Mouse (Mus musculus): ENCODE results near the gene Gm498. TPM values are rescaled to one million over a fixed set of nuclear protein-coding genes. Genes with fewer than 3 reads are reported as not detected.

Gene Gm498
- 2.3 and 3.1 TPM in 2 replicates for polyA plus RNA-seq (2012; rRNA removed)

DNA sequence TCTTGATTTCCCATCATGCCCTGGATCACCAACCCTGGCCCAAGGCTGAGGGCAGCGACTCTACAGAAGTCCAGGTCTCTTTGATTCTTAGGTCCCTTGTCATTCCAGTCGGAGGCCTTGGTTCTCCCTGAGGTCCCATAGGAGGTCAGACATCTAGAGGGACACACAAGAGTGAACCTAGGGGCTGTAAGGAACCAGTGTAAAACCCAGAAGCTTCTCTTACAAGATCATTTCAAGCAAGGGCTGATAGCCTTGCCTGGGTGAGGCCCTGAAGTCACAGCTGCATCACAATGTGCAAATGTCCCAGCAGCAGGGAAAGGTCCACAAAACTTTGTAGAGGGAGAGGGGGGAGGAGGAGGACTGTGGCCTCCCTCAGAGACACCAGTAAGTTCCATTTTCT, at the start of gene Gm498:
Gm498 (plus strand) TSS at position 301 of the 400 bp plus-strand sequence.
- no peak for DNase-seq (ENCODE audit: low read depth)

DNA sequence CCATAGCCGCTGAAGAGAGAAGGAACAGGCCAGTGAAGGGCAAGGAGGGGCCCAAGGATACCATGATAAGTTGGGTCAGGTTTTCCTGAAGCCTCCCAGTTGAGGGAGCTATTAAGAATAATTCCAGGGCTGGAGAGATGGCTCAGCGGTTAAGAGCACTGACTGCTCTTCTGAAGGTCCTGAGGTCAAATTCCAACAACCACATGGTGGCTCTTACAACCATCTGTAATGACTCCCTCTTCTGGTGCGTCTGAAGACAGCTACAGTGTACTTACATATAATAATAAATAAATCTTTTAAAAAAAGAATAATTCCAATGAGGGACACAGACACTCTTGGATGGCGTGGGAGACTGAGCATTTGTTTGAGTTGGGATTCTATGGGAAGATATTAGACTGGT, 47.4 kb upstream of the Gm498 start:
- DNase-seq (ENCODE audit: low read depth), result no peak

DNA sequence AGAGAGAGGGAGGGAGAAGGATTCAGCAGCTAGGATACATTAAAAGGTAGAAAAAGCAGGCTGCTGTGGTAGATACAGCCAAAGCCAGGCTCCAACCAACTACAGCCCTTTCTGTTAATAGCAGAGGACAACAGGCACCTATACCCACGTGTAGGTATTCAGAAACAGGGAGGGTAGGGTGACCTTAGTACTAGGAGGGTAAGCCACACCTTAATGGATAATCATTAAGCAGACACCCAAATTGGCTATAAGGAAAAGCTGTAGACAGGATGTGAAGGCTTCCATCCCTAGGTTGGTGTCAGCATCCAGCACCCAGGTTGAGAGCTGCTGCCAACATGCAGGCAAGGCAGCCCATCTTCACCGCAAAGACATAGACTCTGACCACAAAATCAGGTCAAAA, 45.4 kb upstream of the Gm498 start:
- DNase-seq (ENCODE audit: low read depth), result no peak

DNA sequence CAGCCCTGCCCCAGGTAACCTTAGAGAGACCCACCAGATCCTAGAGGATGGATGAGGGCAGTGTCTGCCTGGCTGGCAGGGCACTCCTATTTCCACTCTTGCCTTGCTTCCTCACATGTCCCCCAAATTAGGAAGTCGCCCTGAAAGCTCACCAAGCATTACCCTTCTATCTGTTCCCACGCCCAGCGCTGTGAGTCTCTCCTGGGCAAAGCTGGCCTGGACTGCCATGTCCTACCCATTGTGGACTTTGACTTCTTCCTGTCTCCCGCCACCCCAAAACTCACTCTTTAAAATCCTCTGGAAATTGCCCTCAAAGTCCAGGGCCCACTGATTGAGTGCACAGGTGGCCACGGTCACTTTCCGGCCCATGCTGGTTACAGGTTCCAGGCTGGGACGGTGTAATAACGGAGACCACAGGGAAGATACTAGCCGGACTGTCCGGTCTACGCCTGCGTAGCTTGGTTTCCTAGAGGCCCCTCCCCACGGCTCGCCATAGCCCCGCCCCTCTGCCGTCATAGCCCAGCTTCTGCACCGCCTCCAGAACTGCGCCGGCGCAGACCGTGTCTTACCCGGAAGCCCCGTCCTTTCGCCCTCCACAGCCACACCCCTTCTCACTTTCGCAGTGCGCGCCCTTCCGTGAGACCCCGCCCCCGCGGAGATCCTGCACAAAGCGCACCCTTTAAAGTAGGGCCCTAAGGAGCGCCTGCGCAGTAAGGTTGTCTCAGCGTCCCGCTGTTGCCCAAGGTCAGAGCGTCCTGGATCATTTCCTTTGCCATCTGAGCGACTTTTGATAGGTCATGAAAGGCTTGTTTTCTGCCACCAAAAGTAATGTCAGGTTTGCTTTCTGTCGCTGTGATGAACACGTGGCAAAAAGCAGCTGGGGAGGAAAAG, 44.0 kb upstream of the Gm498 start, which contains the start of the genes Nadsyn1 and Dhcr7:
Nadsyn1 (minus strand) TSS at position 475 of the 891 bp plus-strand sequence.
Dhcr7 (plus strand) TSS at position 771 of the 891 bp plus-strand sequence.
- no peak for DNase-seq (ENCODE audit: low read depth)

DNA sequence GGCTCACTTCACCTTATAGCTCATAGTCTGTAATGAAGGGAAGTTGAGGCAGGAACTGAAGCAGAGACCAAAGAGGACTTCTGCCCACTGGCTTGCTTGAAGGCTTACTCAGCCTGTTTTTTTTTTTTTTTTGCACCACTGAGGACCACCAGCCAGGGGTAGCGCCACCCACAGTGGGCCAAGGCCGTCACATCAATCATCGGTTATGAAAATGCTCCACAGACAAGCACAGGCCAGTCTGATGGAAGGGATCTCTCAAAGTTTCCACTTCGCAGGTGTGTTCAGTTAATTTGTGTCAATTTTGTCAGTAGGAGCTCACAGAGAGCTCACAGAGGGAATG, 43.4 kb upstream of the Gm498 start:
- no peak for DNase-seq (ENCODE audit: low read depth)

DNA sequence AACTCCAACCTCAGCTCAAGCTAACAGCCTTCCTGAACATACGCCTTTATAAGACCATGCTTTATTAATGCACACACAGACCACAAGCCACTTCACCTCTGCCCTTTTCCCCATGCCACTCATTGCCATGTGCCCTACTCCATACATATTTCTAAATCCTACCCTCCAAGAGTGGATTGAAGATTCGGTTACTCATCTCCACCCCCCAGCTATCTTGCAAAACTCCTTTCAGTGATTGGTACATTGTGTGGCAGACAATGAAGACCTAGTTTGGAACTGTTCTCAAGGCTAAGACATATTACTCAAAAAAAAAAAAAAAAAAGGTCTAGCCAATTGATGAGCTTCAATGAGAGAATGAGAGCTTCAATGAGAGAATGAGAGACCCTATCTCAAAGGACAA, 39.7 kb upstream of the Gm498 start:
- no peak for DNase-seq (ENCODE audit: low read depth)

DNA sequence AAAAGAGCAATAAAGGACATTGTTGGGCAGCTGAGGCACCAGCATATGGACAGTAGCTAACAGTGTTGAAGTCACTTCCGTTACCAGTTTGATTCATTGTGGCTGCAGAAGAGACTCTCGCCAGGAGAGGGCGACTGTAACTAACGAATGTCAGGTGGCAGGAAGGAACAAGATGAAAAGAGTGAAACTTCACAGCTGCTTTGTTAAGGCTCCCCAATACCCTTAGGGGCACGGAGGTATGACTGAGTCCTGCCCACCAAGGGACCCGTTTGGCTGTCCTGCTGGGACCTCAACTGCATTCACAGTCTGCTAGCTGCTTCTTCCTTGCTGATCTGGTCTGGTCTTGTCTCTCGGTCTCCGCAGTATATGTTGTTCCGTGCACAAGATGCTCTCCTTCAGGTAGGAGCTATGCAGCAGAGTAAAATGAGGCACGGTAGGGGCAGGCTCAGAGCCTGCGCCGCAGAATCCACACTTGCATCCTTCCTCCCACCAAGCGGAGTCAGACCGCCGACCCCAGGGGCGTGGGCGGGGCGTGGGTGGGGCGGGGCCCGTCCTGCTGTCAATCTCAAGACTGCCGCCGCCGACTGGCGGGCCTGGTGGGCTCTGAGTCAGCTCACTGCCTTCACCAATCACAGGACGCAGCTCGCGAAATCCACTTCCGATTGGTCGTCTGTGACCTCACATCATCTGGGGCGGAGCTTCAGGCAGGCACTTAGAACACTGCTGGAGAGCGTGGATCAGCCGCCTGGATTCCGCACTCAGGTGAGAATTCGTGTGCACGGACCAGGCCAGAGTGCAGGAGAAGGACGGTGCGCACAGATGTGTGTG, 36.9 kb upstream of the Gm498 start:
- no peak for DNase-seq (ENCODE audit: low read depth)

DNA sequence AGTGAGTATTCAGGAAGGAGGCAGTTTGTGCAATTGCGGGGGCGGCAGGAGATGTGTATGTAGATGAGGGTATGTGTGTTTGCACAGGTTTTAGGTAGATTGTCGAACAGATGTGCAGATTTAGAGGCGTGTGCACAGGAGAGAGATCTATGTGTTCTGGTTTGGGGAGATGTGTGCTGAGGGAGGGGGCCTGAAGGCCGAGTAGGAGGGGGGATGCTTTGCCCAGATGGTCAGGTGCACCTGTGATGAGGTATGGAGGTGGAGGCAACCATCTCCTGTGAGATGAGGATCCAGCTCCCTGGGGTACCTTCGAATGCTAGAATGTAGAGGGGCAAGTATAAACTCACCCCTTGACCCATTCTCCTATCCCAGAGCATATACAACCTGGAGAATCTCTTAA, 36.2 kb upstream of the Gm498 start:
- DNase-seq (ENCODE audit: low read depth), result no peak

DNA sequence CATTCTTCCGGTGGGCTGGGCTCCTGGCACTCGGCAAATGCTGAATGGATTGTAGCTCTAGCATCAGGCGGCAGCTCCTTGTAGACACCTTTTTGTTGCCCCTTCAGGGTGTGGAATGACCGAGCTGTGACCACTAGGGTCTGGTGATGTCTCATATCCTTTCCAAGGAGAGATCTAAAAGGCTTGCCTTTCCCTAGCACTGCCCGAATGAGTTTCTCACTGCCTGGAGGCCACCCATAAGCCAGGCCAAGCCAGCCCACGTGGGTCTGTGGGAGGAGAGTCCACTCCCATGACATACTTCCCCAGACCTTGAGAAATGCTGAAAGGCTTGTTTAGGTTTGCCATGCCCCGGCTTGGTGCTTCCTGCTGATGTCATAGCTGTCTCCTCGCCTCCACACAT, 34.4 kb upstream of the Gm498 start:
- DNase-seq (ENCODE audit: low read depth), result no peak

DNA sequence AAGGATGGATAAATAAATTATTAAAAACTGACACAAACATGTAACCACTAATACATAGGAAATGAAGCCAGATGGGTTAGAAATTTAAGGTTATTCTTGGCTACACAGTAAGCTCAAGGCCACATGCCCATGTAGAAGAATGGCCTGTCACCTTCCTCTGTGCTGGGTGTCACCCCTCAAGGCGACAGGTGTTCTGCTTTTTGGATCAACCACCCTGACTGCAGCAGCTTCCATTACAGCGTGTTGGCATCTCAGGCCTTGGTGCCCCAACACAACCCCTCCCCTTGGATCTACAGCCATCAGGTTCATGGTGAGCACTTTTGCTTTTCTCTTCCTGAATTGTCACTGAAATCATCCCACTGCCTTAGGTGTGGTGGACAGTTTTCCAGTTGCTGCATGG, 34.0 kb upstream of the Gm498 start:
- DNase-seq (ENCODE audit: low read depth), result no peak

DNA sequence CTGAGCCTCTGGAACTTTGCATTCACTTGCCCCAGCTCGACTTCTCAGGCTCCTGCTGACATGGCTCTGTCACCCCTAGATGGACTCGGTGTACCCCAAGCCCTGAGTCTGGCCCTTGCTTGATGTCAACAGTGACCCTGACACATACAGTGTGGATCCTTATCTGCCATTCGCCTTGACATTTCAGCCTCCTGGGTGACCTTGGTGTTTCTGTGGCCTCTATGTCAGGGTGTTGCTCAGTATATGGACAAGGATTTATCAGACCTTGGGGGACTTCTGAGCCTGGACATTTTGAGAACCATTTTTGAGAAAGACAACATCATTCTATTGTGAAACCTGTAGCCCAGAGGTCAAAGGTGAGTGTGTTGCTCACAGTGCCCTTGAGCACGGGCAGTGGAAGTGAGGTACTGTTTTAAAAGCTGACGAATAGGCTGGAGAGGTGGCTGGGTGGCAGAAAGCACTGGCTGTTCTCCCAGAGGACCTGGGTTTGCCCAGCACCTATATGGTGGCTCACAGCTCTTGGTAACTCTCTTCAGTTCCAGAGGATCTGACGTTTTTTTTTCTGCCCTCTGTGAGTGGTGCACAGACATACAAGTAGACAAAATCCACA, 33.0 kb upstream of the Gm498 start:
- no peak for DNase-seq (ENCODE audit: low read depth)

DNA sequence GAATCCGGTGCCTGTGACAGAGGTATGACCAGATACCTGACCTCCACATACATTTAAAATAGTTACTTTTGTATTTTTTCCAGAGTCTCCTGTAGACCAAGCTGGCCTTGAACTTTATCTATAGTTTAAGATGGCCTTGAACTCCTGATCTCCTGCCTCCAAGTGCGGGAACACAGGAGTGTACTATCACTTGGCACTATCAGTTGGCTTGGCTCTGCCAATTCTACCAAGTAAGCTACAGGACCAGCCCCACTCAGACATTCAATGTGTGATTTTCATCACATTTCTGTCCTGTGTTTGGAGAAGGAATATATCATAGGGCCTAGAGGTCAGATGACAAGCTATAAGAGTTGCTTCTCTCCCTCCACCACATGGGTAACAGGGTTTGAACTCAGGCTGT, 32.3 kb upstream of the Gm498 start:
- no peak for DNase-seq (ENCODE audit: low read depth)

DNA sequence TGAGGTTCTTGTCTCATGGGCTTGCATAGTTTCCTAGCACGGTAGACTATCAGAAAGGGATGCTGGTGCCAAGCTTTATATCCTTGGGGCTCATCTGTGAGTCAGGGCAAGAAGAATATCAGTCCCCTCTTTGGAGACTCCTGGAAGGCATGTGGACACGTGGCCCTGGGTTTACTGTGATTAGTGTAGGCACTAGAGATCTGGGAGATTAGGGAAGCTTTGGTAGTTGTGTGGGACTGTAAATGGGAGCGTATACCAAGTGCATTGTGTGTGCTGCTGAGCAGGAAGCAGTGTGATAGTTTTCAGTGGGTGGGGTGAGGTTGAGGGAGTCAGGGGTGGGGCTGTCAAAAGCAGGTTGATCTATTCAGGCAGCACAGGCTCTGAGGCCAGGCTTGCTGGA, 31.7 kb upstream of the Gm498 start:
- no peak for DNase-seq (ENCODE audit: low read depth)

DNA sequence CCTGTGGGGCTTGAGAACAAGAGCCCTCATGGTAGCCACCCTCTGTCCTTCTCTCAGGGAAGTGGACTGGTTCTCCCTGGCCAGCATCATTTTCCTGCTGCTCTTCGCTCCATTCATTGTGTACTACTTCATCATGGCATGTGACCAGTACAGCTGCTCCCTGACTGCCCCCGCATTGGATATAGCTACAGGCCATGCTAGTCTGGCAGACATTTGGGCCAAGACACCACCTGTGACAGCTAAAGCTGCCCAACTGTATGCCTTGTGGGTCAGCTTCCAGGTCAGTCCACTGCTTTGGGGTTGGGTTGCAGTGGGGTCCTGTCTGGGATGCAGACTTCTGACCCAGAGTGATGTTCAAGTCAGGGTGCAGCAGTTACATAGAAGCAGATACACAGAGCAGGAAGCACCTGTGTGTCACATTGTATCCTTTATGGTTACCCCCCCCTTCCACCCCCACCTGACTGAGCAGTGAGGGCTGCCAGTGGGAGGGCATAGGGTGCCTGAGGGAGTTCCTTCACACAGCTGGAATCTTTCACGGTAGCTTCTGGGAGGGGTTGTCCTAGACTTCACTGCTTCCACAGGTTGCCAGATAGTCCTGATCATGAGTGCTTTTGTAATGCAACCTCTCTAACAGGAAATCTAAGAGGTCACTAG, 28.8 kb upstream of the Gm498 start:
- DNase-seq (ENCODE audit: low read depth), result no peak

DNA sequence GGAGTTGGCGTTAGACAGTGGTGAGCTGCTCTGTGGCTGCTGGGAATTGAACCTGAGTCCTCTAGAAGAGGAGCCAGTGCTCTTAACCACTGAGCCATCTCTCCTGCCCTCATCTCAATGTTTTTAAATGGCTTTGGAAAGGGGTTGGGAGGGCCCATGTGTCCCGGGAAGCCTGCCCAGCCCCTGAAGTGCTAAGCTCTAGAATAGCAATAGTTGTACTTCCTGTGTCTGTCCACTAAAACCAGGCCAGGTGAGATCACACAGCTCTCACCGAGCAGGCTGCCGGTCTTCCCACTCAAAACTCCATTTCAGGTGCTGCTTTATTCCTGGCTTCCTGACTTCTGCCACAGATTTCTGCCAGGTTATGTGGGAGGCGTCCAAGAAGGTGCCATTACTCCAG, 26.5 kb upstream of the Gm498 start:
- DNase-seq (ENCODE audit: low read depth), result no peak

DNA sequence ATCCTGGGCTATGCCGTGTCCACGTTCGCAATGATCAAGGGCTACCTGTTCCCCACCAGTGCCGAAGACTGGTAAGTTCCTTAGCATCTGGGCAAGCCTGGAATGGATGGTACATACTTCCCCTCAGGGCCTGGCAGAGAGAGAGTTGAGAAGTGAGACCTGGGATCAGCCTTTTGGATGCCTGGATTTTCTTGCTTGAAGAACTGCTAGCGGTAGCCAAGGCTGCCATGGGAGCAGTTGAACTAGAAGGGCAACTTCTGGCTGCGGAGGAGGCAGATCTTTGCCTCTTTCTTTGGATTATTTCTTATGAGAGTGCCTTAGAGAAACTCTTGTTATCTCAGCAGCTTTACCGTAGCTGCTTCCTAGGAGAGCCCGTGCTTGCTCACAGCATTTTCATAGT, 25.3 kb upstream of the Gm498 start:
- DNase-seq (ENCODE audit: low read depth), result peak; percentile 93

DNA sequence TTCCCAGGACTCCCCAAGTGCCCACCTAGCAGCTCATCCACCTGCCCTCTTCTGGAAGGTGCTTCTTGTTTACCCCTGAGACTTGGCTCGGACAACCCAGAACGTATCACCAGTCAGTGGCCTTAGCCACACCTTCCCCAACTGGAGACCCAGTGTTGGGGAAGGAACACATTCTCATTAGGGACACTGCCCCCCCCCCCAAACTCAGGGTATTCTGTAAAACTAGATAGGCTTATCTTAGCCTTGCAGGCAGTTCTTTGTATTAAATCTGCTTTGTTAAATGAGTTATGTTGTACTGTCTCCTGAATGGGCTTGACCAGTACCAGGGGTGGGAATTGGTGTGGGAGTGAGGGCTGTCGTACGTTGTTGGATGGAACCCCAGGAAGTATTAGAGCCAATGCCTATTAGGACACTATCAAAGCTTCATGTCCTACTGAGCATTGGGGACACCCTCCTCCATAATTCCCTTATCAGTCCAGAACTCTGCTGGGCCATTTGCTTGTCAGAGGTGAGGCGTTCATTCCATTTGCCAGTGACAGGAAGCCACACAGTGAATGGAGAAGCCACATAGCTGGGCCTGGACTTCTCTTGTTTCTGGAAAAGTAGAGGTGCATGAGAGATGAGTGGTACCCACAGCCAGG, 18.4 kb upstream of the Gm498 start:
- DNase-seq (ENCODE audit: low read depth), result no peak

DNA sequence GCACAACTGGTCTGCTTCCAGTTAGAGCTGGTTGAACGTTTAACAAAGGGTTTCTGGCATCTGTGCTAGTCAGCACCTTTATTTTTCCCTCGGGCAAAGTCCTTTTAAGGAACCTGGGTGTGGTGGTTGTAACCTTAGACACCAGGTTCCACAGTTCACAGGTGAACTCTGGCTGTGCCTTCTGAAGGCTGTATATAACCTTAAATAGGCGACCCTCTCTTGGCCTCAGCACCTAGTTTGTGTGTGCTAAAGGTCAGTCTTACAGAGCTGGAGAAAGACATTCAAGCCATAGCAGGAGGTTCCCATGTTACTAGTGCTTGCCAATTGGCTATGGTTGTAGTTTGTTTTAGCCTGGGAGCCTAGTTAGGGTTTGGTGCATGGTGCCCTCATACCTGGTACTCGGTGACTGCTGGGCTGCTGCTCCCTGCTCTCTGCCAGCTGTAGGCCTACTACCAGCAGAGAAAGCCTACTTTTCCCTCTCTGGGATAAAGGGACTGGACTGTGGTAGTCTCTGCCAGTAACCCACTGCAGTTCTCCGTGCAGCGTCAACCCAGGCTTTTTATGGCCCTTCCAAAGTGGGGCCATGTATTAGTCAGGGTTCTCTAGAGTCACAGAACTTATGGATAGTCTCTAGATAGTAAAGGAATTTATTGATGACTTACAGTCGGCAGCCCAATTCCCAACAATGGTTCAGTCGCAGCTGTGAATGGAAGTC, 17.7 kb upstream of the Gm498 start:
- DNase-seq (ENCODE audit: low read depth), result no peak

DNA sequence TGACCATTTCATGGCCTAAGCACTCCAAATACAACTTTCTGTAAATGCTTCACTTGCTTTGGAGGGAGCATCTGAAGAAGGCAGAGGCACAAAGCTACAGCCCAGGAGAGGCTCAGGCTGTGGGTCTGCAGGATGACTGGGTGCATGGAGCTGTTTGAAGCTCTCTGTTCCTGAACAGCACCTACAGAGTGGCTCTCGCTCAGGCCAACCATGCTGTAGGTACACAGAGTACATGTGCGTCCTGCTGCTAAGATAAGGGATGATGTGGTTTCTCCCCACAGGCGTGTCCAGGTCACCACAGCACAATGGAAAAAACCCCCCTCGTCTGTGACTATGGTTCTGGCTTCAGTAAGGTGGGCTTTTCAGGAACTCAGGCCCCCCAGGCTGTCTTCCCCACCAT, 2.2 kb downstream of the Gm498 start:
- DNase-seq (ENCODE audit: low read depth), result no peak

DNA sequence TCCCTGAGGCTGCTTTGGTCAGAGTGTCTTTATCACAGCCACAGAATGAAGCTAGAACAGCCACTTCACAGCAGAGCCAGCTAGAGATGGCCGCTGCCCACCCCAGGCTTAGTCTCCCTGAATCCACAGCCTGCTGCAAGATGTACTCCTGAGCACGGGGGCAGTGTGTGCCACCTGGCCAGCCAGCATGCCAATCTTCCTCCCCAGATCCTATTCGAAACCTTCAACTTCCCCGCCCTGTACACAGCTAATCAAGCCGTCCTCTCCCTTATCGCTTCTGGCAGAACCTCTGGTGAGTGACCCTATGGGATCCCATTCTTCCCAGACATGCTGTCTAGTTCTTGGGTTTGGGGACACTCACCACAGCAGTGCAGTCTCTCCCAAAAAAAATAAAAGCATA, 17.1 kb downstream of the Gm498 start:
- DNase-seq (ENCODE audit: low read depth), result no peak

DNA sequence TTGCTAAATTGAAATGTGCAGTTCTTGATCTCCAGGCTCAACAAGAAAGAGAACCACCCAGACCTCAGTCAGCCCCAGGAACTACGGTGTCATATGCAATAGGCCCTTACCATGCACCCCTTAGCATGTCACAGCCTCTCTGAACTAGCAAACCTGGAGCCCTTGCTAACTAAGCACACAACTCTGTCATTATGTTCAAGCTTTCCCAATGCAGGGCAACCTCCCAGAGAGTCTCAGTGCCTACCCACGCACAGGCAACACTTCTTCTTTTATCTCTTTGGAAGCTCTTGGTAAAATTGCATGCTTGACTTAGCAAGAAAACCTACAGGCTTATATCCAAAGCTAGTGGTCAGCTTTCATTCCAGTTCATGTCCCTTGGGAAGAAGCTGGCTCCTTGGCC, 24.5 kb downstream of the Gm498 start:
- no peak for DNase-seq (ENCODE audit: low read depth)

All from gonadal fat pad, adult 2 months (tissue).